Mouse (Mus musculus): ENCODE measurements around the gene Myo5a. TPM values are rescaled to one million over a fixed set of nuclear protein-coding genes. Genes with fewer than 3 reads are reported as not detected.

The Myo5a gene
- total RNA-seq (2021): 10 to 100 TPM; 45.4 to 45.6 TPM
- polyA plus RNA-seq (2012; rRNA removed): 3.7 and 3.8 TPM in 2 replicates
- long read RNA-seq, partial matches to known transcripts: 1 of 3 reads
- long read RNA-seq, other reads (novel, unspliced or antisense): 2 of 3 reads

DNA sequence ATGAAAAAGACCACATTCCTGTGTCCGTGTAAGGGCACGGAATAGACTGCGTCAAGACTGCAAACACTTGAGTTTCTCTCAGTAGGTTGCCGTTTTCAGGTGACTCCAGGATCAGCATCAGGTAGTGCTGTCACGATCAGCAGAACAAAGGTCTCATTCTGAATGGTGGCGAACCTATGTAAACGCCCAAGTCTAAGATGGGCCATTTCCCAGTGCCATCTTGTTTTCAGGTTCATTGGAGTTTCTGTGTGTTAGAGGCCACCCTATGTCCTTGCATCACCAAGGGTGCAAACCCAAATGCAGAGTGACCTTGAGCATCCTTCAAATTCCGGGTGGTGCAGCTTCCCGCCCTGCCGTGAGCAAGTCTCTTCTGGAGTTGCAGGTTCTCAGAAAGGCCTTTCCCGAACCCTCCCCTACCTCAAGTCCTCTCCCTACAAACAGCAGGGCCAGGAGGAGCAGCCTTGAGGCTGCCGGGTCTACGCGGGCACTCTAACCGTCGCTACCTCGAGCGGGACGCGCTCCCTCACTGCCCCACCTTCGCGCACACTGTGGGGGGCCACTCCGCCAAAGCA is at the start of gene Myo5a:
Myo5a (plus strand) TSS at position 559 of the 572 bp plus-strand sequence.
- DNase-seq: no peak

- no peak for DNase-seq
Observed at GRCm38 (mm10) chr9:75022546-75022945, 48.3 kb upstream of the Myo5a start.

GRCm38 (mm10) chr9:75023150-75023894 is 47.5 kb upstream of the Myo5a start:
- DNase-seq: no peak

- DNase-seq: peak; percentile 48
Observed at GRCm38 (mm10) chr9:75024089-75024488, 46.7 kb upstream of the Myo5a start.

DNA sequence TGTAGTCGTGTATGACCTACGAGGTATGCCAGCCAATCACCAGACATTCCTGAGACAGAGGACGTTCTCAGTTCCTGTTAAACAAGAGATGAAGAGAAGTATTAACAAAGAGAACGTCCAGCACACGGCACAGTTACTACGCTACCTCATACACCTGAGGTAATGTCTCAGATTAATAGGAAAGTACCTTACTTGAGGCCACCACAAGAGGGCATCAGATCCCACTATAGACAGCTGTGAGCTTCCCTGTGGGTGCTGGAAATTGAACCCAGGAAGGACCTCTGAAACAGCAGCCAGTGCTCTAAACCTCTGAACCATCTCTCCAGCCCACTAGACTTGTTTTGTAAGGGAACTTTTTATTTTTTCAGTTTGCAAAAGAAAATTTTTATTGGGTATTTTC is 45.1 kb upstream of the Myo5a start:
- no peak for DNase-seq

GRCm38 (mm10) chr9:75032408-75032807 is 38.4 kb upstream of the Myo5a start:
- peak; percentile 53 for DNase-seq

- no peak for DNase-seq
Observed at GRCm38 (mm10) chr9:75033141-75033540, 37.7 kb upstream of the Myo5a start.

DNA sequence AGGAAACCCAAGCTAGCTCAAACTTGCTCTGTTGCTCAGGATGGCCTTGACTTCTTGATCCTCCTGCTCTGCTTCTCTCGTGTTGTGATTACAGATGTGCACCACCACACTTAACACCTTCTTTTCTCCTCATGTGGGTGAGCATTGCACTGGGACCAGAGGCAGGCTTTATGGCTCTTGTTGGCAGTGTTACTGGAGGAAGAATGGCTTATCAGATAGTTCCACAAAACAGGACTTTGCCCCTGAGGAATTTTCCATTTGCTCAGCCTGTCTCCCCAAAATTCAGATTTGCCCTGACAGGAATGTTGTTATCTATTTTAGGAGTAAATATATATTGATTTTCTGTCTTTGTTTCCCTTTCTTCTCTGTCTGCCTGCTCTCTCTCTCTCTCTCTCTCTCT is 36.1 kb upstream of the Myo5a start:
- DNase-seq: no peak

DNA sequence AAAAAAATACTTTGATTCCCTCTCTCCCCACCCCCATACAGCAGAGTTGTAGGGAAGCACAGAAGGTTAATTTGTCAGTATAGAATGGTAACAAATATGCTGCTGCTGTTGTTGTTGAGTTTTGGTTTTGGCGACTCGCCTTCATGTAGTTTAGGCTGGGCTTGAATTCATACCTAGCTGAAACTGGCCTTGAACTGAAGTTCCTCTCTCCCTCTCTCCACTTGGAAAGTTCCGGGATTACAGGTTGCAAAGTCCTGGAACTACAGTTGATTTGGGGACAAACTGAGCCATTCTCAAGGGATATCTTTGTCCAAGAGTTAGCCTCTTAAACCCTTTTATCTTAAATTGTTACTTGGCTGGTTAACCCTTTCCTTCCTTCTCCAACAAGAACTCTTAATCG is 34.9 kb upstream of the Myo5a start:
- no peak for DNase-seq

GRCm38 (mm10) chr9:75037451-75038356 is 33.1 kb upstream of the Myo5a start, which contains the start of gene Arpp19:
TSS of gene Arpp19 (plus strand) at chr9:75037614.
- DNase-seq: peak; percentile 93

GRCm38 (mm10) chr9:75038357-75038688 is 32.5 kb upstream of the Myo5a start:
- DNase-seq: no peak

- DNase-seq: no peak
Observed at GRCm38 (mm10) chr9:75040566-75040965, 30.2 kb upstream of the Myo5a start.

- DNase-seq: no peak
Observed at GRCm38 (mm10) chr9:75041840-75042525, 28.8 kb upstream of the Myo5a start.

DNA sequence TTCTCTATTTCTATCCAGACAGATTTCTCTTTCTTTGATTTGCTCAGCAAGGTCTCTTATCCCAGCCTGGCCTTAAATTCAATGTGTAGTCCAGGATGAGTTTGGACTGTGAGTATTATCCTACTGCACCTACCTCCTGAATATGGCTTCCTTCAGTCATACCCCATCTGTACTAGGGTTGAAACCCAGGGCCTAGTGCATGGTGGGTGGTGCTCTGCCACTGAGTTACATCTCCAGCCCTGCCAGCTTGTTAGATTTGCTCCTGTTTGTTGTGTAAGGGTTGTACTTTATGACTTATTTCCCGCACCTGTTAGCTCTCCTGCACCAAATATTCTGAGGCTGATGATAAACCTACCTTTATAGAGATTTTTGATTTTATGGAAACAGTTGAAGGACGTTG is 27.6 kb upstream of the Myo5a start:
- DNase-seq: no peak

- no peak for DNase-seq
Observed at GRCm38 (mm10) chr9:75047079-75047478, 23.7 kb upstream of the Myo5a start.

GRCm38 (mm10) chr9:75049100-75049499 is 21.7 kb upstream of the Myo5a start:
- no peak for DNase-seq

DNA sequence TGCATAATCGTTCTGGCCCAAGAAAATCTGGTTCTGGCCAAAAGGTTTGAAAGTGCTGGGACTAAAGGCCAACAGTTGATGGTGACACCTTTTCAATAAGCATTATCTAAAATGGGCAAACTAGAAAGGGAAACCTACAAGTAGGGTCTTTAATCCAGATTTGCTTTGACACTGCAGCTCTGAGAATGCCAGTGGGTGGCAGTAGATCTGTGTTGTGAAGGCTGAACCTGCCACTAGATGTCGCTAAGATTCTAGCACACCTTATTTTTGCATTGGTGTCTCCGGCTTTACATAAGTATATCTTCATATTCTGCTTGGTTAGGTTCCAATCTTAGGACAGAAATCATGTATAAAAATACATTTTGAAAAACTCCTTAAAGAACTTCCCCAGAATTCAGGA is 20.8 kb upstream of the Myo5a start:
- peak; percentile 60 for DNase-seq

DNA sequence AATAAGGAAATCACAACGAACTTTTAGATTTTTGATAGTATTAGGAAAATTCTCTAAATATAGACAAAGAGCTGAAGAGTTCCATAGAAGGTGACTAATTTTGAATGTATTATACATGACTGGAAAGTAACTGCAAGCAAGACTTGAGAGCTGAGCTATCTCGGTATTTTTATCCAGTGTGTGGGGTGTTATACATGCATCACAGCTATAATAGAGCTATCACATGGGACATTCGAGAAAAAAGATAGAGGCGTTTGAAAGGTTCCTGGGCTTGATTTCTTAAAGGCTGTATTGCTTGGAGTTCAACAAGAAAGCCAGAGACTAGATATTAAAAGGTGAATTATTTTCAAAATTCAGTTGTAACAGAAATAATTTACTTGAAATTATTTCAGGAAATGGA is 19.0 kb upstream of the Myo5a start:
- no peak for DNase-seq

DNA sequence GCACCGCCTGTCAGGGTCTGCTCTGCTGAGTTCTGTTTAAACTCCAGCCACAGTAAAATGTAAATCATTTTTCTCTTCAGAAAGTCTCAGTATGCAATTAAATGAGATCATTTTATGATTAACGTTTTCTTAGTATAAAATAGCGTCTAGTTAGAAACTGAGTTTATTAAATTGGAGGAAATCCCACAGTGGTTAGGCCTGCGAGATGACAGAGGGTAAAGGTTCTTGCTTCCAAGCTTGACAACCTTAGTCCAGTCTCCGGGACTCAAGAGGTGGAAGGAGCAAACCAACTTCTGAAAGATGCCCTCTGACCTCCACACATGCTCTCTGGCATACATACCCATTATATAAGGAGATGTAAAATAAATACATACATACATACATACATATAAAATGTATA is 15.8 kb upstream of the Myo5a start:
- no peak for DNase-seq

- DNase-seq: no peak
Observed at GRCm38 (mm10) chr9:75064678-75065331, 6.0 kb upstream of the Myo5a start.

GRCm38 (mm10) chr9:75071029-75071705 is 352 bp downstream of the Myo5a start:
- DNase-seq: peak; percentile 94
